Mouse (Mus musculus) adipocyte (in vitro differentiated cells): ENCODE results near the gene Lsm12.

Experiments
- DNase-seq: peaks from one replicate; pipeline ENCODE4 v3.0.0-alpha.2; 2016; ENCODE audit warnings: low spot score

Lsm12 gene

DNA sequence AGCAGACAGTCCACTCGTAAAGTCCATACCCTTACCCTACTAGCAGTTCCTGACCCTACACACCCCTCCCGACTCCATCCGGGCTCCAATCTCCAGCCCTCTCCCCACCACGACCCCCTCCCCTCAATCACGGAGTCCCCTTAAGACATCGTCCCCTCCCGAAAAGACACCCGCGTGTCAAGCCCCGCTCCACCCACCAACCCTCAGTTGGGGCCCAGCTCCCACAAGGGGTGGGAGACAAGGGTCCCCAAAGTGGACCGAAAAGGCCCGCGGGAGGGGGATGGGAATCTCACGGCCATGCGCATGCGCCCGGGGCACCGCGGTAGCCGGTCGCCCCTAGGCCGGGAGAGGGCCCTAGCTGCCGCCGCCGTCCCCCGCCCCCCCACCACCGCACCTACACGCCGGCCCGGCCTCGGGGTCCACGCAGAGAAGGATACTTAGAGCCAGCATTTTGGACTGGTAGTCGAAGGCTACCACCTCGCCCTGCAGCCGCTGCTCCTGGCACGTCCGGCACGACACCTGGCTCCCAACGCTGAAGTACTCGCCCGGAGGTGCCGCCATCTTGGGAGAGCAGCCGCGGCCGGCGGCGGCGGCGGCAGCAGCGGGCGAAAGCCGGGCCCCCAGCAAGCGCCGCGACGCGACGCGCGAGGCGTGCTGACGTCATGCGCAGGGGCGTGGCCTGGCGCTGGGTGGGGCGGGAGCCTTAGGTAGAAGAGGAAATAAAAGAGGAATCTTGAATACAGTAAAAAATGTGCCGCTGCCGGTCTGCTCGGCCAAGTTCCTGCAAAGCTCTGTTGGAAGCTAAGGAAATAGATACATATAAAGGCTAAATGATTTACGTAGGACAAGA is at the start of gene Lsm12:
Gene Lsm12, minus strand, starts transcription at position 651 of the 850 bp plus-strand sequence.
- peak; percentile 90 for DNase-seq

DNA sequence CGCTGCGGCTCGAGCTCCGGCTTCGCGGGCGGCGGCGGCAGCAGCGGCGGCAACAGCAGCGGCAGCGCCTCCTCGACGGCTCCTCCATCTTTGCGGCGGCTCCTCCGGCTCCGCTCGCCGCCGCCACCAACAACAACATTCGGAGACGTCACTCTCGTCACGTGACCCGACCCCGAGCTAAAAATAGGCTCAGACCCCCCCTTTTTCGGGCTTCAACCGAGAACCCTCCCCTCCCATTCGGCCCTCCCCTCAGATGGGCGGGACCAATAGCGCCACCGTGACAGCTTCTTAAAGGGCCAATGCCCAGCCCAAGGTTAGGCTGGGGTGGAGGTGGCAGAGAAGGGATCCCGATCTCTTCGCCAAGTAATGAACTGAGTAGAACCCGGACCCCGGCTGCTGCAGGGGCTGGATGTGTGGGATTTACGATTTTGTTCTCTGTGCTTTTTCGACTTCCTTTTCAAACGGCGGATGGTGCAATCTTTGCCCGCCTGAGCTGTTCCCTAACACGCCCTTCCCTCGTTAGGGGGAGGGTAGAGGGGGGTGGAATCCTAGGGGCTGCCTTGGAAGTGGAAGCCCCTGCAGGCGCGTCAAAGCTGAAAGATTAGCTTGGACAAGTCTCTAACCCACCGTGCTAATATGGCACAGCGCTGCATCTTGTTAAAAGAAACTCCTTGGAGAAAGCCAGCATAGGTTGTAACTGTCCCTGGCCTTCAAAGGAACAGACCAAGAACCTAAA is 45.1 kb upstream of the Lsm12 start, which contains the start of gene Hdac5:
Gene Hdac5, minus strand, starts transcription at position 161 of the 736 bp plus-strand sequence.
- DNase-seq = peak; percentile 99

DNA sequence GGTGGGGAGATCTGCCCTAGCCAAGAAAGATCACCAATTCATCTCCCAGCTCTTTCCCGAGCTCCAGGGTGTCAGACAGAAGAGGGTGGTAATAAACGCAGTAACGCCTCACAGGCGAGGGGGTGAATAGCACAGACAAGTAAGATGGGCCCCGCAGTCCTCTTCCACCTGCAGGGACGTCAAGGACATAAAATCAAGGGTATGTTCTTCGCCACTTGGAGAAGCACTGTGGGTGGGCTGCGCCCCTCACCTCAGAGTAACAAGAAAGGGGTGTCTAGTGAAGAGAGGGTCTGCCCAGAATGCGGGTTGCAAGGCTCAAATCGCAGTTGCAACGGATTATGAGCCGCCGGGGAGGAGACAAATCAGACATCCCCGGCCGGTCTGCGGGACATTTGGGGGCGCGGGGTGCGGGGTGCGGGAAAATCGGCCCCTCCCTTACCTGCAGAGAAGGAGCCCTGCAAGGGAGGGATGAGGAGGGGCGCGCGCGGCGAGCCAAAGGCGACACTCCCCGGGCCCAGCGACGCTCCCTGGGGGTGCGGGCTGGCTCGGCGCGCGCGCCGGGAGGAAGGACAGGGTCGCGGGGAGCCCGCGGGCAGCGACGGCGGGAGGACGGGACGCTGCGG is 44.3 kb upstream of the Lsm12 start:
- no peak for DNase-seq

DNA sequence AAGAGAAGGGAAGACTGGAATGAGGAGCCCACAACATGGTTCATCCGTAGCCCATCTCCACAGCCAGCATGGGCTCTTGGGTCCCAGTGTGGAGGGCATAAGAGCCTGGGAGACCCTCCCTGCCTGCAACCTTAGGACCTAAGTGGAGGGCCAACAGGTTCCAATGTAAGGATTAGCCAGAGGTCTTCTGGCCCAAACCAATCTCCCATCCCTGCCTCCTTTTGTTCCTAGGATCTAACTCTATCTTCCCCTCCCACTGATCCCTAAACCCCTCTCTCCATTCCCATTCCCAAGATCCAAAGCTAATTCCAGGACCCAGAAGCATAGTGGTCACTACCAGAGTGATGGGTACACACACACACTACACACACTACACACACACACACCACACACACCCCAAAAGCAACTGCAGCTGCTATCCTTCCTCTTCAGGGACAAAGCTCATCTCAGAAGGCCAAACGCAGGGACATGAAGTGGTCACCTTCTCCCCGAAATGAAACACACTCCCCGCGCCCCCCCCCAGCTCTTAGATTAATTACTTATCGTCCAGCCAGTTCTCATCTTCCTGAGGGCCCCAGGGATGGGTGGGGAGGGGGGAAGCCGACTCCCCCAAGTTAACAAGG is 43.7 kb upstream of the Lsm12 start:
- no peak for DNase-seq

DNA sequence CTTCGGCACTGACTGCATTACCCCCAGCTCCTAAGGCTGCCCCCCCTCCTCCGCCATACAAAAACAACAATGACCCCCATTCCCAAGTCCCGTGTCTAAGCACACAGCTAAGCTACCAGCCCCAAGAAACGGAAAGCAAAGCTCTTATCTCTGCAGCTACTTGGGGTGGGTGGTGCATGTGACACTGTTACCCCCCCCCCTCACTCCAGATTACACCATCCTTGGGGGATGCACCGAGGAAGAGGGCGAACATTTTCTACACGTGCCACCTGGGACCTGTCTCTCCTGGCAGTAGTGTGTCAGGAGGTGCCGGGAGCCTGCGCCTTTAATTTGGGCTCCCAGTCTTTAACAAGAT is 43.1 kb upstream of the Lsm12 start:
- DNase-seq = no peak

DNA sequence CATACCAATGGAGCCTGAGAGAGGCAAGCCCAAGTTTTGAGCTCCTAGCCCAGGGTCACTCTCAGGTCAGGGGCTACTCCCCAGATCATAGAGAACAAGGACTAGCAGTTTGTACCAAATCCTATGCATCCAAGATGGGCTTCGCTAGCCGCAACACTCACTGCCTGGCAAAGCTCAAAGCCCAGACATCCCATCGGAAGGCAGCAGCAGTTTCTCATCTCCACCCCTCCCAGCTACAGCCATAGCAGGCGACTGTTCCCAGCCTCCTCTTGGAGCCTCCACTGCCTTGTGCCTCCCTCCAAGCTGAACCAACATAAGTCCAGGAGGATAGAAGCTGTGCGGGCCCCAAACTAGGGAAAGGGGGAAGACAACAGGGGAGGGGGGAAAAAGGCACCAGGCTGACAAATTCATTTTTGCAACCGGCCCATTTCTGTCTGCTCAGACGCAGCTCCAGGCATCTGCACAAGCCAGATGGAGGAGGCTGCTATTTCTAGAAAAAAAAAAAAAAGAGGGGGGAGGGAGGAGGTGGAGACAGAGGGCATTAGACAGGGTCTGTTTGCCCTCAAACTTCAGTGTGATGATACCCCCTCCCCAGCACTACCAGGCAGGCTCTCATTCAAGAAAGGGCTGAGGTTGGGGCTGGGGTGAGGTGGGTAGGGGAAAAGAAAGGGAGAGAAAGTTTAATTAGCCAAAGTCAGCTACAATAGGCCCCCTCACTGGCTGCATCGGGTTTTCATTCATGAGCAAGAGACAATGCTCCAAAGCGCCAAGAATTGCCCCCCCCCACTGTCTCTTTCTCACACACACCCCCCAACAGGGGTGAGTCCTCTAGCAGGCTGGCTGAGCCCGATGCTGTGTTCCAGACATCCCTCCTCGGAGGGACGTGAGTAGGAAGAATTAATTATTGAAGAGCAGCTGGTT is 42.4 kb upstream of the Lsm12 start:
- DNase-seq = no peak

DNA sequence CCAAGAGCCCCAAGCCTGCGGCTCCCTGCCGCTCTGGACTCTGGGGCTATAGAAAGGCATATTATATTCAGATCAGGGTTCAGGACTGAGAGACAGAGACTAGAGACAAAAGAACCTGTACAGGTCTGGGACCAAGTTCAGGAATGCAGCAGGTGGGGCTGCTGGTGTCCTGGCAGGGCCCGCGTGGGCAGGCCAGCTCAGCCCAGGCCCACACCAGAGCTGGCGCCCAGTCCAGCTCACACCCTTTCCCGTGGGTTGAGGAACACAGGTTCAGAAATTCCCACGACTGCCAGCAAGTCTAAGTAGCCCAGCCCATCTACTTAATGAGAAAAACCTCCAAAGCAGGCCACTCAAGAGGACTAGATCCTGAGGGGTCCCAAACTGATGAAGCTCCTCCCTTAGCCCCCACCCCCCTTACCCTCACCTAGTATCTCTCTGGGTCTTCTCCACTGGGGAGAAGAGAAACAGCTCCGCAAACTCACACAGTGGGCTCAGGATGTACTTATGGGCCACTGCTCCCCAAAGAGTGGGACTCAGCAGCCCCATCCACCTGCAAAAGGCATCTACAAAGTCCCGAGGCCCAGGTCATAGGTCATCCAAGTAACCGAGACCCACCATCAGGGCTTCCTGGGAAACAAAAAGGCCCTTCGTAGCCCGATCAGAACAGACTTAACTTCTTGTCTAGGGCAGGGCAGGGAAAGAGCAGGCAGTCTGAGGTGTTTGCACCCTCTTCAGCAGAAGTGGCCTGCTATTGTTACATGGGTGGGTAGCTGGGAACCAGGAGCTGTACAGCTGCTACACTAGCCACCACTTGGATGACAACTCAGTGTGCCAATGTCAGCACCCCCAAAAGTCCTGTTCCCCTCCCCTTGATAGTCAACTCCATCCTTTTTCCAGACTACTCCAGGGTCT is 41.2 kb upstream of the Lsm12 start:
- no peak for DNase-seq

DNA sequence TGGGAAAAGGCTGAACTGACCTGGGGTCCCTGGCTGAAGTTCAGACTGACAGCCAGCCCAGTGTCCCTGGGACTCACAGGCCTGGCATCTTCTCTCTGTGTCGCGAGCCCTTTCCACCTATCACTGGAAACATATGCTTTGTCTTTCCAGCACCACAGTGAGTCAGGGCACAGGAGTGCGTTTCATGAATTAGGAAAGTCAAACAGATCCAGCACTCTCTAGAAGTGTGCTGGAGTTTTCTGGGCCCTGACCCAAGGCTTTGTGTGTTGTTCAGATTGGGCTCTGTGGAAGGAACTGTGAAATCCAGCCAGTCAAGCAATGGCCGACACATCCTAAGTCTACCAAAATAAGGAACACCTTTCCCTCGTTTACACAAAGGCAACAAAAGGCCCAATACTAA is 40.1 kb upstream of the Lsm12 start:
- peak; percentile 59 for DNase-seq

DNA sequence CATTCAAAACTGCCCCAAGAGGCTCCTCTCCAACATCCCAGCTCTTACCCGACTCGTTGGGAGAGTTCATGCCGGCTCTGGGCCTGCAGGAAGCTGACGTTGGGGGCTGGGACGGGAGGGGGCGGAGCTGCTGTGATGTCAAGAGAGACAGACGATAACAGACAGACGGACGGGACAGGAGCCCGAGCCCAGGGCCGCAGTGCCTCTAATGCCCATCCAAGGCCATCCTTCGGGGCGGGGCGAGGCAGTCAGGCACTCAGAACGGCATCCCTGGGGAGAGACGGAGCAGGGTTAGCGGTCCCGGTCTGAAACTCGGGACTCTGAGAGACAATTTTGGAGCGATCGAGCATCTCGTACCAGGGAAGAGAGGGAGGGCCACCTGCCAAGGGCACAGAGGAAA is 39.6 kb upstream of the Lsm12 start:
- DNase-seq = no peak

DNA sequence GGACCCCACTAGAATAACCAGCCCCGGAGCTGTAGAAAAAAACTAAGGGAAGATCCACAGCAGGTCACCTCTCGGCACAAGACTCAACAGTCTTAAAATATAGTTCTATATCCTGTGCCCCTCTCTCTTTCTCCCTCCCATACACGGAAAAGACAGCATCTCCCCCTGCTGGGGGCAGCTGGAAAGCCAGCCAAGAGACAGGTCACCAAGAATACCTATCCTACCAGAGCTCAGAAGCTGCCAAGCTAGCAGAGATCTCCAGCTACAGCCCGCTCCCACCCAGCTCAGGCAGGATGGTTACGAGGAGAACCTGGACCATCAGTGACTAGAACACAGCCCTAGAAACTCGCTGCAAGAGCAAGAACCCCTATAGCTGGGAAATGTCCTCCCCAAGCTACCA is 38.1 kb upstream of the Lsm12 start:
- peak; percentile 43 for DNase-seq

DNA sequence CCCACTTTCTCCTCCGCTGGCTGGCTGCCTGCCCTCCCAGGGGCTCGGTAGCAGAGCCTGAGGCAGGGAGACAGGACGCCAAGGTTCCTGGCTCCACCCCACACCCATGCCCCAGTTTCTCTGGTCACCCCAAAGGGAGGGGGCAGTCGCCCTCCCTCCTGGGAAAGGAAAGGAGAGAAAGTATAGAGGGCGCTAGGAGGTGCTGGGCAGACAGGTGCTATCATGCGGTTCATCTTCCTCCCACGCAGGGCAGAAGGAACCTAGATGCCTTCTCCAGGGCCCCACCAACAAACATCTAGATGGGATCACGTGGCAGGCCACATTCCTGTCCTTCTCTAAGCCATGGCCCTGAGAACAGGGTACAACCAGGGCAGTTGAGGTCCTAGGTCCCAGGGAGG is 36.9 kb upstream of the Lsm12 start:
- no peak for DNase-seq

DNA sequence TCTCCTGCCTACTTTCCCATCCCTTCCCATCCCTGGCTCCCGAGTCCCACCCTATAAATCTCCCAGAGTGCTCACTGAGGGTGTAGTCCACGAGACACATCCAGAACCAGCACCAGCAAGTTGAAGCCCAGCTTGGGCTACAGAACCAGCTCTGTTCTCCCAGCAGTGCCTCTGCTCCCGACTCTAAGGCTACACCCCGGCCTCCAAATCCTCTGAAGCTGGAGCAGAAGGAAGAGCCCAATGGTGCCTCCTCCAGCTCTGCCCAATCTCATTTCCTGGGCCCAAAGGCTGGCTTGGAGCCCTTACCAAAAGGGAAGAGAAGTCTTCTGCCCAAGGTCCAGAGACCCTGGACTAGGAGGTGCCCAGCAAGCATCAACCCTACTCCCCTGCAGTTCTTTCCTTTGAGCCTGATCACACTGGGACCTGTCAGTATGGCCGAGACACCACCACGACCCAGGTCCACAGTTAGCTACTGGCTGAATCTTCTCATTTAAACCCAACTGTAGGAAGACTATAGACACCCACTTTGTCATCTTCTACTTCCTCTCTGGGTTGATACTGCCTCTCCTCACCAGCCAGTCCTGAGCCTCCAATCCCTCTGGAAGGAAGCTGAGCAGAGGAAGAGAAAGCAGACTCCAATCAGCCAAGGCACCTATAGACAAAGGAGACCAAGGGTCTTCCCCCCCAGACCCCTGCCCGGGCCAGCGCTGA is 36.3 kb upstream of the Lsm12 start:
- no peak for DNase-seq

DNA sequence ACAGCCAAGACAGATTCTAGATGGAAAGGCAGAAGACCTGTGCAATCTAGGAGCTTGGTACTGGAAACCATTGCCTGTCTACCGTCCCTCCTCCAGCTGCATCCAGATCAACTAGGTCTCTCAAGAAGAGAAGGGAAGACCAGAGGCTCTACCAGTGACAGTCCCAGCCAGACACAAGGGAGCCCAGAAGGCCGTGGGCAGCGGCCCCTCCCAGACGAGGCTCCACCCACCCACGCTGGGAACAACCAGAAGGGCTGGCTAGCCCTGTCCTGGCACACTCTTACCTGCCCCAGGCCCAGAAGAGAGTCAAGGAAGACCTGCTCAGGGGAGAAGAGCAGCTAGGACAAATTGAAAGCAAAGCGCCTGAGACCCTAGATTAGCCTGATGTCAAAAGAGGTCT is 35.4 kb upstream of the Lsm12 start:
- DNase-seq = no peak

DNA sequence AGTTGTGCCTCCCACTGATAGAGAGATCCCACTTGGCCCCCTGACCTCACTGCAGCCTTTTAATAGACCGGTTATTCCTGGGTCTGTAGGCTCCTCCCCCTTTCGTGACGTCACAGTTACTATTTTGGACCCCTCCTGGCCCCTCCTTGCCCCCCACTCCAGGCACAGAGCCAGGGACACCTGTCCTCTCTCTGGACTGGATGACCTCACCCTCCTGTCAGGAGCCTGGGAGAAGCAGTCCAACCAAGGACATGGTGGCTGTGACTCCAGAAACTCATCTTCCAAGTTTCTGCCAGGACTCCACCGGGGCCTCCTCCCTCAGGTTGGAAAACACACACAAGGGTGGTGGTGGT is 34.9 kb upstream of the Lsm12 start:
- DNase-seq = no peak

DNA sequence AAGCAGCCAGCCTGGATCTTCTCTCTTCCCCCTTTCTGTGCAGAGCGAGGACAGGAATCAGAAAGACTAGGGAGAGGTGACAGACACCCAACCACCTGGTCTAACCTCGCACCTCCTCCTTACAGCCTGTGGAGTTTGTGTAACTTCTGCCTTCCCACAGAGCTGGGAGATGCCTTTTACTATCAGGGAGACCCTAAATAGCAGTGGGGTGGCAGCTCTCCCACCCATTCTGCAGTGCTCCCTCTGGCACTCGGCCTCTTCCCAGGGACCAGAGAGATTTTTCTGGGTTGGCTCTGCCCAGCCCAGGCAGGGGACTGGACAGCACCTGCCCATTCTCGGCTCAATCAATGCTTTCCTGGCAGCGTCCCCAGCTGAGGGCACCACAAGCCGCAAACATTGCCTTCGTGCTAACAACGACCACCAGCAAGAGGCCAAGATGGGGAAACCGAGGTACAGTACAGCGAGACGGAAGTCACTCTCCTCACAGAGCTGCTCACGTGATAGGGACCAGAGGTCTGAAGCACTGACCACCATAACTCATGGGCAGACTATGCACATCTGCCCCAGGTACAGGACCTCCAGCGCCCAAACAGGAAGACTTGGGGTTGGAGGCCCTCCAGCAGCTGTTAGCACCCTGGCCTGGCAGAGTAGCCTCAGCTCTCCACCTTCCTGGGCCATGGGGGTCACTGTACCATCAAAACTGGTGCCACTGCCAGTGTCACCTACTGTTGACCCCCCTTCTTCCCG is 34.3 kb upstream of the Lsm12 start:
- DNase-seq = no peak

DNA sequence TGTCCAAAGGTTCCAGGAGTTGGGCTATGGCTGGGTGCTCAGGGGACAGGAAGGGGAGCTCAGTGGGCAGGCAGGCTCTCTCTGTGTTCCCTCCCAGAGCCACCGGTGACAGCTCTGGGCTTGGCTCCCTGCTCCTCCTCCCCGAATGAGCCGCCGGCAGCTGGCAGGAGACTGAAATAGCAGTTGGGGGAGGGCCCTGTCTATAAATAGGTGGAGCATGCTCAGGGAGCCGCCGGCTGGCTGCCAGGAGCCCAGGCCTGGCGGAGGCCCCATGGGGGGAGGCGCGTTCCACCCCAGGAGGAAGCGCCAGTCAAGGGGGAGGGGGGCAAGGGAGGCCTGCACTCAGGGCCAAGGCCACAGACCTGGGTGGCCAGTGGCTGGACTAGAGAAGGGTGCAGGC is 33.7 kb upstream of the Lsm12 start:
- peak; percentile 97 for DNase-seq

DNA sequence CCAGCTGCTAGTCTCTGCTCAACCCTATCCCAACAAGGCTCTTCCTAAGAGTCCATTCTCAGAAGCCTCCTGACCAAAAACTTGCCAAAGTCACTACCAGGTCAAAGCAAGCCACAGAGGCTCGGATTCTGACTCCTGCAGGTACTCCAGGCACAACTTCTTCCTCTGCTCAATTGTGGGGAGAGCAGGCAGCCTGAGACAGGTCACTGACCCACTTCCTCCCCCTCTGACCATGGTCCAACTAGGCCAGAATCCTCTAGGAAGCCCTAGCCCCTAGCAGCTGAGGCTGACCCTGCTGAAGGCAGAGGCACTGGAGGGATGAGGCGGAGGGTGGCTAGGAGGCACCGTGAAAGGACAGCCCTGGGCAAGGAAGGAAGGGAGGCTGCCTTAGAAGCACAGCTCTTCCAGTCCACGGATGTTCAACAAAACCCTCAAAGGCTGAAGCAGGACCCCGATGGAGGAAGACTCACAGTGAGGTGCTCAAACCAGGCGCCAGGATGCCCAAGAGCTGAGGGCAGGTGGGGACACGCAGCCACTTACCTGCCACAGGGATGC is 32.9 kb upstream of the Lsm12 start:
- peak; percentile 39 for DNase-seq

DNA sequence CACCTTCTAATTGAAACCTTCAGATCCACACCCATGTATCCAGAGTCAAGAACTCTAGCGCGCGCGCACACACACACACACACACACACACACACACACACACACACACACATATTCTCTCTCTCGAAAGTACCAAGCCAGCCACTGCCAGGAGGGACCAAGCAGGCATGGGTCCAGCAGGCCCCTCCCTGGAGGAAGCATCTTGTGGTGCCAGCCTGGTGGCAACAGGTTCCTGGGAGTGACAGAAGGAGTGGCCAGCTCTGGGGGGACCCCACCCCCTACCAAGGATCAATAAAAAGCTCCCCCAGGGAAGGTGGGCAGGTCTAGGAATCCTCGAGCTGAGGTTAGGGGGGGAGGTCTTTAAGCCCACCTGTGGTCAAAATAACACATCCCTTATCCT is 32.3 kb upstream of the Lsm12 start:
- DNase-seq = no peak

DNA sequence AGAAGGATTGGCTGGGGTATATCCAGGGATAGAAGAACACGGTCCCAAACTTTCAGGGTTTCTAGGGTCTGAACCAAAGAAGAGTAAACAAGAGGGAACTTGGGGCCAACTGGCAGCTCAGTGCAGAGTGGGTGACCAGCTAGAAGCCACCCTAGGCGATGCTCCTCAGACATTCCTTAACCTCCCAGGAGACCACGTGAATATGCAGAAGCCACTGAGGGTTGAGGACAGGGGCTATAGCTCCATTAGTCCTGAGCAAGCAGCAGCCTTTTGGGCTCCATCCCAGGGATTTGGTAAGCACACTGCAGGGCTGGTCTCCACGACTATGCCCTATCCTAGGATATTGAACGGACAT is 31.8 kb upstream of the Lsm12 start:
- peak; percentile 48 for DNase-seq
